In the genomic region with DNA sequence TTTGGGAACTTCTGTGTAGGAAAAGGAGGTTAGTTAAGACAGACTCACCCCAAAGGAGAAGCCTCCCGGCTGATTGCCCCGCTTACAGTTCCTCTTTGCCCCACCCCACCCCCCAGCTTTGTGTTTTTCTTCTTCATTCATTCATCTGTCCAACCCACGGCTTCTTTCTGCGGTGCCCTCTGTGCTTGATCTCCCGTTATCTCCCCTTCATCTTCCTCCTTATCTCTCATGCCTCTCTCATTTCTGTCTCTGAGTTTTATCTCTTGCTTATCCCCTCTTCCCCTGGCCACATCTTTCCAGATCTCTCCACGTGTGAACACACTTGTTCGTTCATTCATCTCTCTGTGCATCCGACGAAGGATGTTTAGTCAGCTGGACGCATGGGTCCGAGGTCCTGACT, we compare ENCODE assay signal across 14 mouse cellular contexts. TPM values are rescaled to one million over a fixed set of nuclear protein-coding genes. Genes with fewer than 3 reads are reported as not detected.
DNase-seq lines count a peak whose midpoint lies in the region; ATAC-seq and TF ChIP-seq lines count a peak whose summit lies in the region.
"Had no signal": no experiment of that assay in that cellular context is flagged by ENCODE, and none has a peak within 500 bp of the region (broad histone marks: within the 10 kb centered on the region; RNA-seq: fewer than 3 reads in every experiment).

No protein-coding gene starts in this region.

- peaks cover 2% of the 10 kb centered on the region; the same call in 1 of the 2 replicates for H3K4me1 ChIP-seq in heart, postnatal 0 days (ENCODE audit: control insufficient read depth, insufficient read depth)
- no peaks in the 10 kb centered on the region for H3K4me1 ChIP-seq in bone marrow, adult 2 months (ENCODE audit: control insufficient read depth, insufficient read depth, low read length)
- H3K4me1 ChIP-seq in liver, embryonic 15.5 days (replicated peaks): peaks cover 16% of the 10 kb centered on the region; the same call in 1 of the 2 replicates
- peaks cover 1% of the 10 kb centered on the region; the same call in 1 of the 2 replicates for H3K4me1 ChIP-seq in midbrain, embryonic 11.5 days (ENCODE audit: control insufficient read depth, insufficient read depth, low read length)

- H3K36me3 ChIP-seq in heart, postnatal 0 days (replicated peaks; ENCODE audit: control insufficient read depth, insufficient read depth, low read length): no peaks in the 10 kb centered on the region
- H3K36me3 ChIP-seq in liver, embryonic 15.5 days (replicated peaks): no peaks in the 10 kb centered on the region
- no peaks in the 10 kb centered on the region for H3K36me3 ChIP-seq in midbrain, embryonic 11.5 days (ENCODE audit: control insufficient read depth, insufficient read depth, low read length)

- TF ChIP-seq POLR2A in bone marrow, adult 2 months (IDR thresholded peaks at IDR 0.05; ENCODE audit: borderline replicate concordance, control insufficient read depth, low read depth, low read length): no peak

- DNase-seq in heart, postnatal 0 days (ENCODE audit: low spot score): no peak
- no peak for DNase-seq in heart, adult 9 months (ENCODE audit: low spot score in 2 of 2)
- DNase-seq in A20 (ENCODE audit: low read depth, low spot score): peak; percentile 72
- no peak for DNase-seq in cerebellum, postnatal 36 days
- no peak for DNase-seq in midbrain, embryonic 11.5 days (ENCODE audit: low spot score, missing footprints)
- no peak for DNase-seq in kidney, adult 11 months
- DNase-seq: cerebellum, postnatal 14 days; kidney, adult 18-20 months had no signal

- no peak overlapping the region for H3K27ac ChIP-seq in heart, postnatal 0 days (ENCODE audit: low read depth)
- peak overlapping the region; percentile 85 for H3K27ac ChIP-seq in bone marrow, adult 2 months (ENCODE audit: control insufficient read depth, insufficient read depth, low read depth, low read length, poor library complexity)
- peak overlapping the region; percentile 71; the same call in 1 of the 2 replicates for H3K27ac ChIP-seq in liver, embryonic 15.5 days (replicated peaks)
- H3K27ac ChIP-seq in midbrain, embryonic 11.5 days (ENCODE audit: low read depth, low read length): no peak overlapping the region

- TF ChIP-seq EP300 in heart, postnatal 0 days (IDR thresholded peaks at IDR 0.05; ENCODE audit: low read depth): no peak

- H3K27me3 ChIP-seq in heart, postnatal 0 days (ENCODE audit: control insufficient read depth, insufficient read depth, low read length): peaks cover 64% of the 10 kb centered on the region
- H3K27me3 ChIP-seq in liver, embryonic 15.5 days: peaks cover 79% of the 10 kb centered on the region
- H3K27me3 ChIP-seq in midbrain, embryonic 11.5 days (ENCODE audit: control insufficient read depth, insufficient read depth, low read length): peaks cover 6% of the 10 kb centered on the region

- no peak for TF ChIP-seq CTCF in heart, postnatal 0 days (IDR thresholded peaks at IDR 0.05; ENCODE audit: low read depth)
- no peak for TF ChIP-seq CTCF in bone marrow, adult 2 months (IDR thresholded peaks at IDR 0.05; ENCODE audit: control insufficient read depth, insufficient read depth, low read length)

- ATAC-seq in heart, postnatal 0 days (ENCODE audit: insufficient read depth, low read depth): no peak
- no peak for ATAC-seq in liver, embryonic 15.5 days (ENCODE audit: insufficient read depth)
- ATAC-seq in midbrain, embryonic 11.5 days (ENCODE audit: low FRiP score): no peak

- H3K9me3 ChIP-seq in heart, postnatal 0 days (replicated peaks; ENCODE audit: control insufficient read depth, low read length): no peaks in the 10 kb centered on the region
- H3K9me3 ChIP-seq in liver, embryonic 15.5 days (replicated peaks): no peaks in the 10 kb centered on the region
- H3K9me3 ChIP-seq in midbrain, embryonic 11.5 days (ENCODE audit: control insufficient read depth, low read length): no peaks in the 10 kb centered on the region

- no peak overlapping the region for H3K9ac ChIP-seq in heart, postnatal 0 days (replicated peaks; ENCODE audit: low read depth, low read length)
- 0 out of 2 replicates have a peak overlapping the region, but pooled peaks have one; percentile 30 for H3K9ac ChIP-seq in liver, embryonic 15.5 days
- H3K9ac ChIP-seq in midbrain, embryonic 11.5 days (ENCODE audit: low read length): no peak overlapping the region

- H3K4me2 ChIP-seq in heart, postnatal 0 days (ENCODE audit: low read depth, low read length): peak overlapping the region; percentile 23
- peak overlapping the region; percentile 41 for H3K4me2 ChIP-seq in liver, embryonic 15.5 days
- no peak overlapping the region for H3K4me2 ChIP-seq in midbrain, embryonic 11.5 days

- 45% methylated on average over 11 of the region's 11 CpGs for WGBS in heart, postnatal 0 days
- WGBS in bone marrow, adult 2 months: 2% methylated on average over 11 of the region's 11 CpGs
- 10% methylated on average over 11 of the region's 11 CpGs for WGBS in liver, embryonic 15.5 days (ENCODE audit: insufficient replicate concordance)
- WGBS in midbrain, embryonic 11.5 days: 80% methylated on average over 11 of the region's 11 CpGs

- peak overlapping the region; percentile 2; the same call in 1 of the 2 replicates for H3K4me3 ChIP-seq in heart, postnatal 0 days (ENCODE audit: low read depth, low read length)
- peak overlapping the region; percentile 99 for H3K4me3 ChIP-seq in bone marrow, adult 2 months (replicated peaks; ENCODE audit: control insufficient read depth, low read depth, low read length)
- H3K4me3 ChIP-seq in liver, embryonic 15.5 days (replicated peaks): peak overlapping the region; percentile 40
- H3K4me3 ChIP-seq in midbrain, embryonic 11.5 days (ENCODE audit: low read depth, low read length): no peak overlapping the region

RNA-seq across cellular contexts. Expression of gene Tnf, which starts 0.7 kb away (rescaled TPM):
- total RNA-seq in heart, postnatal 0 days (2014; rRNA removed; ENCODE audit: low replicate concordance): 0.53 TPM in 1 of 2 replicates, not detected in the other
- 0.12 and 0.21 TPM in 2 replicates for polyA plus RNA-seq in heart, postnatal 0 days (2015; fragmentation: Nextera tagmentation; extraction: Ambion mirVana)
- 3.2 and 7.4 TPM in 2 replicates for polyA plus RNA-seq in bone marrow, adult 2 months (2011; ENCODE audit: insufficient read depth, insufficient read length, low replicate concordance, missing spikeins)
- 0.31 and 0.36 TPM in 2 replicates for polyA plus RNA-seq in liver, embryonic 15.5 days (2015; fragmentation: Nextera tagmentation; extraction: Ambion mirVana)
- 0.26 TPM in 1 of 2 replicates, not detected in the other for polyA plus RNA-seq in midbrain, embryonic 11.5 days (2014; fragmentation: Nextera tagmentation; extraction: Ambion mirVana)
- total RNA-seq: layer of hippocampus, adult 18-20 months had no signal
- polyA plus RNA-seq: heart, embryonic 14.5 days; limb, embryonic 11.5 days had no signal

RNA-seq across cellular contexts. Expression of gene Lta, which starts 4.0 kb away (rescaled TPM):
- total RNA-seq in heart, postnatal 0 days (2014; rRNA removed; ENCODE audit: low replicate concordance): not detected in 2 replicates
- polyA plus RNA-seq in heart, postnatal 0 days (2015; fragmentation: Nextera tagmentation; extraction: Ambion mirVana): not detected in 2 replicates
- polyA plus RNA-seq in bone marrow, adult 2 months (2011; ENCODE audit: insufficient read depth, insufficient read length, low replicate concordance, missing spikeins): 3.5 and 4.4 TPM in 2 replicates
- polyA plus RNA-seq in liver, embryonic 15.5 days (2015; fragmentation: Nextera tagmentation; extraction: Ambion mirVana): 0.06 TPM in 1 of 2 replicates, not detected in the other
- not detected in 2 replicates for polyA plus RNA-seq in midbrain, embryonic 11.5 days (2014; fragmentation: Nextera tagmentation; extraction: Ambion mirVana)
- polyA plus RNA-seq: heart, embryonic 14.5 days had no signal

RNA-seq across cellular contexts. Expression of gene Ltb, which starts 6.9 kb away (rescaled TPM):
- 0.27 and 1.0 TPM in 2 replicates for total RNA-seq in heart, postnatal 0 days (2014; rRNA removed; ENCODE audit: low replicate concordance)
- 0.33 and 0.48 TPM in 2 replicates for polyA plus RNA-seq in heart, postnatal 0 days (2015; fragmentation: Nextera tagmentation; extraction: Ambion mirVana)
- 38.6 and 66.2 TPM in 2 replicates for polyA plus RNA-seq in bone marrow, adult 2 months (2011; ENCODE audit: insufficient read depth, insufficient read length, low replicate concordance, missing spikeins)
- polyA plus RNA-seq in liver, embryonic 15.5 days (2015; fragmentation: Nextera tagmentation; extraction: Ambion mirVana): 1.2 and 2.0 TPM in 2 replicates
- 0.41 TPM in 1 of 2 replicates, not detected in the other for polyA plus RNA-seq in midbrain, embryonic 11.5 days (2014; fragmentation: Nextera tagmentation; extraction: Ambion mirVana)

RNA-seq across cellular contexts. Expression of gene Lst1, which starts 12.9 kb away (rescaled TPM):
- total RNA-seq in heart, postnatal 0 days (2014; rRNA removed; ENCODE audit: low replicate concordance): 6.6 and 52.7 TPM in 2 replicates
- 7.0 and 9.7 TPM in 2 replicates for polyA plus RNA-seq in heart, postnatal 0 days (2015; fragmentation: Nextera tagmentation; extraction: Ambion mirVana)
- polyA plus RNA-seq in bone marrow, adult 2 months (2011; ENCODE audit: insufficient read depth, insufficient read length, low replicate concordance, missing spikeins): 50.4 and 139 TPM in 2 replicates
- polyA plus RNA-seq in liver, embryonic 15.5 days (2015; fragmentation: Nextera tagmentation; extraction: Ambion mirVana): 40.1 and 40.2 TPM in 2 replicates
- 7.8 and 10.2 TPM in 2 replicates for polyA plus RNA-seq in midbrain, embryonic 11.5 days (2014; fragmentation: Nextera tagmentation; extraction: Ambion mirVana)

RNA-seq across cellular contexts. Expression of gene Gm16181, which starts 19.5 kb away (rescaled TPM):
- 0.93 TPM in 1 of 2 replicates, not detected in the other for total RNA-seq in heart, postnatal 0 days (2014; rRNA removed; ENCODE audit: low replicate concordance)
- 0.81 and 0.87 TPM in 2 replicates for polyA plus RNA-seq in heart, postnatal 0 days (2015; fragmentation: Nextera tagmentation; extraction: Ambion mirVana)
- not detected in 2 replicates for polyA plus RNA-seq in bone marrow, adult 2 months (2011; ENCODE audit: insufficient read depth, insufficient read length, low replicate concordance, missing spikeins)
- 0.24 TPM in 1 of 2 replicates, not detected in the other for polyA plus RNA-seq in liver, embryonic 15.5 days (2015; fragmentation: Nextera tagmentation; extraction: Ambion mirVana)
- not detected in 2 replicates for polyA plus RNA-seq in midbrain, embryonic 11.5 days (2014; fragmentation: Nextera tagmentation; extraction: Ambion mirVana)
- total RNA-seq: layer of hippocampus, adult 18-20 months had no signal
- polyA plus RNA-seq: heart, embryonic 14.5 days; limb, embryonic 11.5 days; neural tube, embryonic 11.5 days had no signal

Comparison
In these comparisons a context has a peak if more than half of its experiments do, and no peak if none do; other contexts are left out.
1. H3K27ac ChIP-seq: peak in bone marrow, adult 2 months (single experiment) and liver, embryonic 15.5 days (single experiment); none in heart, postnatal 0 days (single experiment) and midbrain, embryonic 11.5 days (single experiment).
2. RNA of gene Ltb, which starts 6.9 kb away (polyA plus RNA-seq): 38.6 to 66.2 TPM in bone marrow, adult 2 months; 1.2 to 2.0 TPM in liver, embryonic 15.5 days, 0.33 to 0.48 TPM in heart, postnatal 0 days and 0.41 TPM in midbrain, embryonic 11.5 days; every median in the first group is over 10 times any median in the second.